In the genomic region with DNA sequence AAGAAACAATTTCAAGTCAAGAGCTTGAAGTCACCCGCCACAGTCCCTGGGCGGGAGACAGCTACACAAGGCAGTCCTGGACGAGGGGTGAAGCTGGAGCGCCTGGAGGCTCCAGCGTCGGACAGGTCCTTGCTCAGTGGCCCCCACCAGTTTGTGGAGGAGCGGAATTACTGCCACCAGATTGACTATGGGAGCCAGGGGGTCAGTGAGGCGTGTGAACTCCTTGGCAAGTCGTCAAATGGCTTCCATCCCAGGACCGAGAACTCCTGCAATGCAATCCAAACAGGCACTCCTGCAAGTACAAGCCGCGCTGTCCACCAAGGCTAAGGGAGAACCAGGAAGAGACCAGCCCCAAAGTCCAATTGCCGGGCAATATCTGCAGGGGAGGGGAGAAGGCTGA, we compare ENCODE assay signal across 10 mouse cellular contexts. TPM values are rescaled to one million over a fixed set of nuclear protein-coding genes. Genes with fewer than 3 reads are reported as not detected.
DNase-seq lines count a peak whose midpoint lies in the region; ATAC-seq lines count a peak whose summit lies in the region.
"Had no signal": no experiment of that assay in that cellular context is flagged by ENCODE, and none has a peak within 500 bp of the region (broad histone marks: within the 10 kb centered on the region; RNA-seq: fewer than 3 reads in every experiment).

No protein-coding gene starts in this region.

- DNase-seq in frontal cortex, postnatal 14 days (ENCODE audit: low spot score in 2 of 2), result peak; percentile 17 to 41
- DNase-seq in frontal cortex, postnatal 25 days (ENCODE audit: low spot score in 2 of 2), result no peak
- peak; percentile 44 for DNase-seq in lung, postnatal 10 days
- no peak for DNase-seq in lung, adult 18-20 months
- peak; percentile 94 to 96 for DNase-seq in cerebellum, postnatal 10 days
- DNase-seq in ovary, postnatal 14 days (ENCODE audit: low spot score), result peak; percentile 57
- DNase-seq in urinary bladder, adult 2 months (ENCODE audit: low spot score), result no peak
- DNase-seq: spleen, adult 18-20 months had no signal

- ATAC-seq in megakaryocyte, adult 5-6 weeks (ENCODE audit: poor library complexity, severe bottlenecking), result no peak

RNA-seq across cellular contexts. Expression of a gene that starts 45.3 kb away (rescaled TPM):
- polyA plus RNA-seq in urinary bladder, adult 2 months (2012; rRNA removed), result 133 and 162 TPM in 2 replicates
- total RNA-seq in megakaryocyte, adult 5-6 weeks (2015), result not detected in 2 replicates
- total RNA-seq in megakaryocyte, adult 5-6 weeks (2017), result not detected in 2 replicates
- total RNA-seq: common myeloid progenitor, adult 5-6 weeks had no signal

Comparison
In these comparisons a context has a peak if more than half of its experiments do, and no peak if none do; other contexts are left out.
1. DNase-seq: peak in frontal cortex, postnatal 14 days (2 of 2), lung, postnatal 10 days (single experiment), cerebellum, postnatal 10 days (2 of 2) and ovary, postnatal 14 days (single experiment); none in frontal cortex, postnatal 25 days (0 of 2), lung, adult 18-20 months (0 of 2) and urinary bladder, adult 2 months (single experiment).